Mouse (Mus musculus) heart, embryonic 14.5 days (tissue): ENCODE measurements around the gene Nos1ap. TPM values are rescaled to one million over a fixed set of nuclear protein-coding genes. Genes with fewer than 3 reads are reported as not detected.

Experiments used
- ATAC-seq: fragments of 200-750 bp; cut with Nextera tagmentation; 2 replicates; pipeline ENCODE4 v1.8.0; 2017; ENCODE audit warnings: low read depth, moderate TSS enrichment; ENCODE audit not compliant: insufficient number of reproducible peaks, insufficient read depth, low FRiP score
- H3K27ac ChIP-seq, 2 experiments: fragments of 200-500 bp in 1 of 2; fragments of 300-500 bp in 1 of 2; sonication (generic) in 1 of 2; replicated peaks in 1 of 2; 2 replicates each; pipeline ENCODE4 v1.5.1; 2012 to 2014; ENCODE audit warnings: low read depth in 2 of 2, low read length in 2 of 2, control low read depth in 1 of 2, mild to moderate bottlenecking in 1 of 2, mixed read lengths in 1 of 2; ENCODE audit not compliant: control insufficient read depth in 1 of 2, insufficient read depth in 1 of 2
- H3K27me3 ChIP-seq: fragments of 300-500 bp; sonication (generic); 2 replicates; pipeline ENCODE4 v1.6.1; 2014; ENCODE audit warnings: mild to moderate bottlenecking, low read length, control low read depth; ENCODE audit not compliant: control insufficient read depth, insufficient read depth
- H3K36me3 ChIP-seq: fragments of 300-500 bp; sonication (generic); 2 replicates; pipeline ENCODE4 v1.6.1; 2014; ENCODE audit warnings: mild to moderate bottlenecking, control low read depth, low read length, mixed read lengths; ENCODE audit not compliant: control insufficient read depth, insufficient read depth
- H3K4me1 ChIP-seq, 2 experiments: fragments of 200-500 bp in 1 of 2; fragments of 300-500 bp in 1 of 2; sonication (generic) in 1 of 2; 2 replicates each; pipeline ENCODE4 v1.6.1; 2012 to 2014; ENCODE audit warnings: low read length in 2 of 2, control low read depth in 1 of 2, mixed read lengths in 1 of 2; ENCODE audit not compliant: control insufficient read depth in 2 of 2, insufficient read depth in 2 of 2
- H3K4me2 ChIP-seq: fragments of 300-500 bp; sonication (generic); 2 replicates; pipeline ENCODE4 v1.6.1; 2014; ENCODE audit warnings: mild to moderate bottlenecking, low read length
- H3K4me3 ChIP-seq, 2 experiments: fragments of 200-500 bp in 1 of 2; fragments of 300-500 bp in 1 of 2; sonication (generic) in 1 of 2; 2 replicates each; pipeline ENCODE4 v1.5.1; 2012 to 2014; ENCODE audit warnings: low read length in 2 of 2, mild to moderate bottlenecking in 2 of 2, control low read depth in 1 of 2, low read depth in 1 of 2, moderate library complexity in 1 of 2; ENCODE audit not compliant: control insufficient read depth in 1 of 2, insufficient read depth in 1 of 2
- H3K9ac ChIP-seq: fragments of 300-500 bp; sonication (generic); 2 replicates; pipeline ENCODE4 v1.6.1; 2014; ENCODE audit warnings: mild to moderate bottlenecking, low read length
- H3K9me3 ChIP-seq: fragments of 300-500 bp; sonication (generic); 2 replicates; pipeline ENCODE4 v1.6.1; 2016; ENCODE audit warnings: low read length, control low read depth; ENCODE audit not compliant: control insufficient read depth
- WGBS: fragments of 180-500 bp; shearing (Covaris S2); extraction: QIAGEN DNeasy Blood & Tissue Kit; methylation state at CpG from one replicate; pipeline ENCODE4 v1.1.7; 2014; 5-methylcytosine and 5-hydroxymethylcytosine counted together
- polyA plus RNA-seq: library from polyadenylated mRNA; unstranded; fragments of >200 nt; fragmentation: Nextera tagmentation; extraction: Ambion mirVana; gene quantifications from 2 replicates; pipeline ENCODE4 v1.2.1, GENCODE M21; 2014

The Nos1ap gene
- polyA plus RNA-seq, 1 experiment from 2014 or later = 18.3 TPM

DNA sequence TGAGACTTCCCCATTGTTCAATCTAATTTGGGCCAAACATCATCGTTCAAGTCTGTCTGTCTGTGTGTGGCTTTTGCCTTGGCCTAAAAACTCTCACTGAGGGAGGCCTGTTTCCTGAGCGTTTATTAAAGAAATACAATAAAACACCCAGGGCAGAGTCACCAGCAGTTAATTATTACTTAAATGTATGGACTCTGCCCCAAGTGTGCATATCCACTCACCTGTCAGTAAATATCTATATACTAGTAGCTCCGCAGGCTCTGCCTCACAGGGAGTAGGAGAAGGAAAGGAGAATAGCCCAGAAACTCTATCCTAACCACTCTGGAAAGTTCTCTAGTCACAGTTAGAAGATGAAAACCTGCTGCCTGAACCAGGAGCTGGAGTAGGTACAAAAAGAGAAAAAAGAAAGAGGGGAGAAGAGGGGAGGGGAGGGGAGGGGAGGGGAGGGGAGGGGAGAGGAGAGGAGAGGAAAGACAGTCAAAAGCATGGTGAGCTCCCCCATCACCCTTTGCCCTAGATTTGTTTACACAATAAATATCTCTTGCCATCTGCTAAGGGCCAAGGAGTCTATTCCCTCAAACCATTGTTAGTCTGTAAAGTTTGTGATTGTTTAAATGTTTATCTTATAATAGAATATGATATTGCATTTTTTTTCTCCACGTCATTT lies 110.7 kb downstream of the Nos1ap start:
- Histone ChIP-seq H3K9me3 (no peaks in the 10 kb centered on the region), H3K4me1 (peaks cover 29 to 52% of the 10 kb centered on the region in 2 experiments), H3K27me3 (no peaks in the 10 kb centered on the region), H3K4me2 (no peak overlapping the region), H3K4me3 (no peak overlapping the region), H3K9ac (no peak overlapping the region), H3K36me3 (no peaks in the 10 kb centered on the region), H3K27ac (peak overlapping the region; percentile 67 to 72; a peak in 3 of 4 replicates)
- ATAC-seq = no peak
- 63% methylated on average over 4 of the region's 4 CpGs for WGBS

GRCm38 (mm10) chr1:170477636-170478600 lies 111.7 kb downstream of the Nos1ap start:
- WGBS = 29% methylated on average over 10 of the region's 10 CpGs
- 0 out of 2 replicates have a peak overlapping the region, but pooled peaks have one; percentile 2 for H3K9ac ChIP-seq
- no peak overlapping the region for H3K4me3 ChIP-seq
- H3K4me2 ChIP-seq = no peak overlapping the region
- peak; percentile 14; the same call in 1 of the 2 replicates for ATAC-seq
- H3K27me3 ChIP-seq = no peaks in the 10 kb centered on the region
- no peaks in the 10 kb centered on the region for H3K36me3 ChIP-seq
- peaks cover 28 to 47% of the 10 kb centered on the region in 2 experiments for H3K4me1 ChIP-seq
- H3K9me3 ChIP-seq = no peaks in the 10 kb centered on the region
- H3K27ac ChIP-seq = peak overlapping the region; percentile 67 to 72

DNA sequence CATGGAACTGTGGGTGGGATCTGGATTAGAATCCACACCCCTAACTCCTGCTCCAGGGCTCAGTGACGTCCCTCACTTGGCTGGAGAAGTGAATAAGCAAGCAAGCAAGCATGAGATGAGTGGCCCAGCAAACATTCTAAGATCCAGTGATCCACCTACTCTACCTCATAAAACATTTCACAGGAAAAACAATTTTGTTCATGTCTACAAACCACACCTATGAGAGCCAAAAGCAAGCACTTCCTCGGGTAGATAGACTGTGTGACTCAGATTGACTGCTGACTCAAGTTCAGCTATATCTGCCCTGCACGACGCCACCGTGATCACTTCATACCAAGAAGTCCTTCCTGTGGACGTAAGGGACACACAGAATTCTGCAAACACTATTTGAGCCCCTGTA lies 116.2 kb downstream of the Nos1ap start:
- H3K9me3 ChIP-seq = no peaks in the 10 kb centered on the region
- WGBS = 64% methylated on average over 6 of the region's 6 CpGs
- H3K27me3 ChIP-seq = no peaks in the 10 kb centered on the region

GRCm38 (mm10) chr1:170472861-170473260 lies 116.8 kb downstream of the Nos1ap start:
- ATAC-seq = no peak
- Histone ChIP-seq H3K27me3 (no peaks in the 10 kb centered on the region), H3K9ac (no peak overlapping the region), H3K36me3 (no peaks in the 10 kb centered on the region), H3K4me1 (peaks cover under 1 to 5% of the 10 kb centered on the region in 2 experiments), H3K4me3 (no peak overlapping the region), H3K9me3 (no peaks in the 10 kb centered on the region), H3K27ac (no peak overlapping the region), H3K4me2 (no peak overlapping the region)

More for the DNA sequence above, 116.2 kb downstream of the Nos1ap start:
- ATAC-seq = no peak
- Histone ChIP-seq H3K27ac (no peak overlapping the region), H3K4me1 (peaks cover 7 to 11% of the 10 kb centered on the region in 2 experiments), H3K9ac (no peak overlapping the region), H3K4me2 (no peak overlapping the region), H3K36me3 (no peaks in the 10 kb centered on the region), H3K4me3 (no peak overlapping the region)

DNA sequence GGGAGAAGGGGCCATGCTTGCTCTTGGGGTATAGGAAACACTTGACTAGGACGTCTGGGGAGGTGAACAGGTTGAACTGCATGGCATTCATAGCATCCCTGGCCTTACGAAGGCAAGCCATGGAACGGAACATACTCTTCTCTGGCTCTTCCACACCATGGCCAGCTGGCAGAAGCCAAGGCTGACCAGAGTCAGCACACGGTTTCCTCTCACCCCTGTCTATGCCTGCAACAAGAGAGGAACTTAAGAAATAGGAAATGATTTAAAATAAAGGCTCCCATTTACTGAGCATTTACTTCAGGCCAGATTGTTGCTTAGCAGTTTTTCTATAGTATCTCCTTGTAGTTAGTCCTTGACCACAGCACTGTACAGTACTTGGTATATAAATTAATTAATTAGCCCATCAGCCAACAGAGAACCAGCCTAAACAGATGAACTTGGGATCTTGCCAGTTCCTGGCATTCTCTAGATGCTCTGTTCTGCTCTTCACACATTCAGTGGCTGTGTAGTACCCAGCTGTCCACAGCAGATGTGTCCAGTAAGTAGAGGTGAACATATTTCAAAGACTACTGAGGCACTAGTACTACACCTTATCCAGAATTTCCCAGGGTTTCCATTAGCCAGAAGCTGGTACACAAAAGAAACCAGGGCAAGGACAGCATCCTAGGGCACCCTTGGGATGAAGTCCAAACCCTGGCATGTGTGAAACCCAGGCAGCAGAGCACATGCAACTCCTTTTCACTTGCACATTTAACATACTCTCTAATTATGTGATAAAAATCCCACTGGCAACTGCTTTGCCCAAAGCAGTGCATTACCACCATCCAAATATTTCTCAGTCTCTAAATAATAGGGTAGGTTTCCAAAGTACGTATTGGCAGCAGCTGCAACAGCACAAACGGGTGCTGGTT lies 123.3 kb downstream of the Nos1ap start:
- 71% methylated on average over 6 of the region's 6 CpGs for WGBS
- Histone ChIP-seq H3K4me1 (peaks cover 0 to 13% of the 10 kb centered on the region in 2 experiments; a peak in 3 of 4 replicates), H3K4me3 (no peak overlapping the region), H3K36me3 (no peaks in the 10 kb centered on the region), H3K4me2 (no peak overlapping the region), H3K27me3 (no peaks in the 10 kb centered on the region), H3K9ac (no peak overlapping the region), H3K9me3 (peaks cover 5% of the 10 kb centered on the region; the same call in 1 of the 2 replicates), H3K27ac (no peak overlapping the region)
- no peak for ATAC-seq

DNA sequence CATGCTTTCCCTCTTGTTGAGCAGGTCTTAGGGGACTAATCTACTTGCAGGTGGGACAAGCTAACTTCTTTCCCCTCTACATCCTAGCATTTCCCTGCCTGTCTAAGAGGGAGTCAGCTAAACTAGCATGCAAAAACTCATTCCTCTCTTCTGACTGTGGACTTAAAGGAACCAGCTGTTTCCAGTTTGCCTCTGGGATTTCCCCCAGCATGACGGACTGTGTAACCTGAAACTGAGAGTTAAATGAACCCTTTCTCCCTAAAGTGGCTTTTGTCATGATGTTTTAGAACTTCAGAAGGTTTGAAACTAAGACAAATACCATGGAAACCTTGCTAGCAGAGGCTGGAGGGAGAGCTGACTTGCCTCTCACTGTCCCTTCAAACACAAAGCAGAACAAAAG lies 127.5 kb downstream of the Nos1ap start:
- no peaks in the 10 kb centered on the region for H3K36me3 ChIP-seq
- no peak overlapping the region for H3K9ac ChIP-seq
- no peaks in the 10 kb centered on the region for H3K27me3 ChIP-seq
- WGBS = 85% methylated on average over 1 of the region's 1 CpGs
- H3K4me3 ChIP-seq = no peak overlapping the region
- peaks cover 5% of the 10 kb centered on the region; the same call in 1 of the 2 replicates for H3K9me3 ChIP-seq
- ATAC-seq = no peak
- peaks cover 3 to 32% of the 10 kb centered on the region in 2 experiments; a peak in 3 of 4 replicates for H3K4me1 ChIP-seq
- no peak overlapping the region for H3K27ac ChIP-seq
- H3K4me2 ChIP-seq = no peak overlapping the region
